Mouse (Mus musculus) gastrocnemius, adult 2 months (tissue): ENCODE measurements around the gene Bcl7b. TPM values are rescaled to one million over a fixed set of nuclear protein-coding genes. Genes with fewer than 3 reads are reported as not detected.

Experiments
- DNase-seq: peaks from one replicate; pipeline ENCODE4 v3.0.0; 2022
- H3K27ac ChIP-seq: fragments of 200-600 bp; 2 replicates; pipeline ENCODE4 v1.8.1; 2022; ENCODE audit warnings: mild to moderate bottlenecking
- H3K4me3 ChIP-seq: fragments of 200-600 bp; 2 replicates; pipeline ENCODE4 v1.8.1; 2022; ENCODE audit warnings: mild to moderate bottlenecking, moderate library complexity
- CTCF ChIP-seq: fragments of 200-600 bp; IDR thresholded peaks from 2 replicates; pipeline ENCODE4 v1.8.1; 2022; ENCODE audit warnings: antibody characterized with exemption, mild to moderate bottlenecking, moderate library complexity
- intact Hi-C: fragments of 180-260 bp; cut with DNase I; formaldehyde crosslinking; loops from one replicate; pipeline ENCODE4 v1.15.1; 2025
- total RNA-seq, 2 experiments: library from RNA; stranded (reverse); gene quantifications; 2 replicates each; pipeline ENCODE4 v1.2.3; 2021

The Bcl7b gene
- total RNA-seq, 2 experiments from 2014 or later: 28.3 to 28.6 TPM

DNA sequence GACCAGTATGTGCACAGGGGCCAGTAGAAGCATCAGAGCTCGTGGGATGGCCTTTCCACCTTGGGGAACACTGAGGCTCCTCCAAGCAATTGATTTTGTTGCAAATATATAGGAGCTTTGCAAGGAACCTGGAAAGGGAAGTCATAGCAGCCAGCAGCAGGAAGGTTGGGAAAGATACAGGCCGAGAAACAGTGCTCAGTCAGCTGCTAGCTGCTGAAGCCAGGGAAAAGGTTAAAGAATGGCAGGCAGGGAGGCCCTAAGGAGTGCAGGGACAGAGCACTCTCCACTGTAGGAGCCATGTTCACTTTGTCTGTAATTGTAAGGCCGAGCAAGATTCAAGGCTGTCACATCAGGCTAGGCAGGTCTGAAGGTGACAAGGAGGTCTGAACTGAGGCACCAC, 10.4 kb downstream of the Bcl7b start:
- Histone ChIP-seq H3K27ac (no peak overlapping the region), H3K4me3 (no peak overlapping the region)
- intact Hi-C loops: no loop called here
- DNase-seq: no peak
- TF ChIP-seq CTCF: no peak

DNA sequence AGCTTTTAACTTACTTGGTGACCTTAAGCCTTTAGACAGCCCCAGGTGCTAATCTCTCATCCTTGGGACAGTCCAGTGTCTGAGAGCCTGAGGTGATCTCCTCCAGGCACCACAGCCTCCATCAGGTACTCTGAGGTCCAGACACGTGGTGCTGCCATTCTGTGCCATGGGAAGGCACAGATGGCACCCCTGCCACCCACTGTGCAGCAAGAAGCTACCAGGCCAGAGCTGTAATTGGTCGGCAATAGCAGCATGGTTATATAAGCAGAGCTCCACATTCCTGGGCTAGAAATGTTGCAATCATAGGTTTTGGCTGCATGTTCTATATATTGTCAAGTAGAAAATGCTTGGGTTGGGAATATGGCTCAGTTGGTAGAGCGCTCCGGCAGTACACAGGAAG, 10.9 kb downstream of the Bcl7b start:
- DNase-seq: no peak
- no peak for TF ChIP-seq CTCF
- Histone ChIP-seq H3K27ac (no peak overlapping the region), H3K4me3 (no peak overlapping the region)
- intact Hi-C loops: no loop called here

DNA sequence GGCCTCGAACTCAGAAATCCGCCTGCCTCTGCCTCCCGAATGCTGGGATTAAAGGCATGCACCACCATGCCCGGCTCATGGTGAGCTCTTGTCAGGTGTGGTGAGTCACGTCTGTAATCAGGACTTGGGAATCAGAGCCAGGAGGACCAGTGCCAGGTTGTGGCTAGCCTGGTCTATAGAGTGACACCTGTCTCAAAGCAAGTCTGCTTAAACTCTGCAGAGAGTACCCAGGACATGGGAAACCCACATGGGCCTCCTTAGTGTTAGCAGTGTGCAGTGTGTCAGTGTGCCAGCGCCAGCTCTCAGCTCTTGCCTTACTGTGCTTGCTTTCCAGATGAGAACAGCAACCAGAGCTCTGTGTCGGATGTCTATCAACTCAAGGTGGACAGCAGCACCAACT, 11.5 kb downstream of the Bcl7b start:
- intact Hi-C loops: no loop called here
- DNase-seq: no peak
- no peak overlapping the region for H3K4me3 ChIP-seq
- no peak for TF ChIP-seq CTCF
- H3K27ac ChIP-seq: no peak overlapping the region

DNA sequence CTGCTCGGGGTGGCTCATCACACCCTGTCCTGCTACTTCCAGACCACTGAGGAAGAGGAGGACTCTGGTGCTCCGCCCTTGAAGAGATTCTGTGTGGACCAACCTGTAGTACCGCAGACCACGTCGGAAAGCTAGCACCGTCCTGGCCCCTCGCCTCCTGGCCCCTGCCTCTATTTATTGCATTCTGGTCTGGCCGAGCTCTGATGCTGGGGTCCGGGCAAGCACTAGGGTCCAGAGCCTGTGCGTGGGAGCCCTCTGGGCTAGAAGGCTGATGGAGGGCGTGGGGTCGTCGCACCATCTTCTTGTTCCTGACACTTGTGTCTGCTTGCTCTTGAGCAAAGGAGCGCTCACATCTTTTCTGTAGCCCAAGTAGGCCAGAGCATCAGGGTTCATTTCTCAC, 12.7 kb downstream of the Bcl7b start:
- TF ChIP-seq CTCF: no peak
- H3K4me3 ChIP-seq: no peak overlapping the region
- DNase-seq: no peak
- intact Hi-C loops: no loop called here
- no peak overlapping the region for H3K27ac ChIP-seq

DNA sequence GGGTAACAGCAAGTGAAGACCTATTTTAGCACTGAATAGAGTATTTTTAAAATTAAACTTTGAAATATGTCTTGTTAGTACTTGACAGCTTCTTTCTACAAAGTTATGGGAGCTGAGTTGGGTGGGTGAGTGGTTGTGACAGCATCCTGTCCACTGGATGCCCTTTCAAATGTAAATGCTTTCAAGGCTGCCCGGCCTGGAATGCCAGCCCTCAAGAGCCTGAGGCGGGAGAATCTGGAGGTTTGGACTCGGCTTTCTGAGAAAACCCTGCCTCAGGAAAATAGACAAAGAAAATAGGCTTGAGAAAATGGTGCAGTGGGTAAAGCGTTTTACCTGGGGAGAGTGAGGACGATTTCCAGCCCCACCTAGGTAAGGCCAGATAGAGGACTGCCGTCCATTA, 13.7 kb downstream of the Bcl7b start:
- Histone ChIP-seq H3K27ac (no peak overlapping the region), H3K4me3 (no peak overlapping the region)
- no peak for DNase-seq
- no peak for TF ChIP-seq CTCF
- intact Hi-C loops: no loop called here

DNA sequence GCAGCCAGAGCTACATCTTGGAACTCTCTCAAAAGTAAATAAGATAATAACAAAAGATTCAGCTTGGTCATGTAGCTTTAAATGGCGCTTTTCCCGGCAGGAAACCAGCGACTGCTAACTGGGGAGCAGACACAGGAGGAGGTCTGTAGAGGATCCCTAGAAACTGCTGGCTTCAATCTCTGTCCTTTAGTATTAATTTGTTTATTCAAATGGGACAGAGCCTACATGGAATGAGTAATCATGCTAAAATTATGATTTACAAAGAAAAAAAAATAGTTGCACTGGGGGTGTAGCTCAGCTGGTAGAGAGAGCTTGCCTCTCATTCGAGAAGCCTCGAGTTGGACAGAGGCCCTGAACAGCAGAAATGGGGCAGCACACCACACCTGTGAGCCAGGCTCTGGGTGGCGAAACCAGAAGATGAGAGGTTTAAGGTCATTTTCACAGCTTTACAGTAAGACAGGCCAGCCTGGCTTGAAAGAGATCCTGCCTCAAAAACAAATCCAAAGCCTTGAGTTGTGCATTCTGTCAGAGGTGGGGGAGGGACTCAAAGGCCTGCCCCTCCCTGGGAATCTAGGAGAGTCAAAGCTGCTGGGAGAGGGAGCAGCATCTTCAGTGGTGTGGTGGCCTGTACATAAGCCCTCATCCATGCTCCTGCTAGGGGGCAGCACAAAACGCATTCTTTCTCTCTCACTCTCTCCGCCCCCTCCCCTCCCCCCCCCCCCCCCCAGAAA, 15.2 kb downstream of the Bcl7b start:
- no peak overlapping the region for H3K4me3 ChIP-seq
- intact Hi-C loops: no loop called here
- DNase-seq: no peak
- TF ChIP-seq CTCF: no peak; the same call in 1 of the 2 replicates
- peak overlapping the region; percentile 17; the same call in 1 of the 2 replicates for H3K27ac ChIP-seq

DNA sequence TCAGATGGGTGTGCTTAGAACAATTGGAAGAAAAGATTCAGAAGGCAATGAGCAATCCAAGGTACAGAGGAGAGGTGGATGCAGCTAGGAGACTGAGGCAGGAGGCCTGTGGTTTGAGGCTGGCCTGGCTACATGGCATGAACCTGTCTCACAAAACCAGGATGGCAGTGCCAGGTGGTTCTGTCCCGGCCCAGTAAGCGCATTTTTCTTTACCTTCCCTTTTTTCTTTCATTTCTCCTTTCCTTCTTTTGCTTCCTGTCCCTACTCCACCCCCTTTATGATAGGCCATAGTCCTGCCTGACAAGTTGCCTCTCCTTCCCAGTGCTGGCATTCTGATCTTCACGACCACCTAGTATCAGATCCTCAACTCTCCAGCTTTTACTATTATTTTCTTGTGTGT, 16.9 kb downstream of the Bcl7b start:
- intact Hi-C loops: no loop called here
- DNase-seq: no peak
- no peak overlapping the region for H3K27ac ChIP-seq
- no peak overlapping the region for H3K4me3 ChIP-seq
- TF ChIP-seq CTCF: no peak

DNA sequence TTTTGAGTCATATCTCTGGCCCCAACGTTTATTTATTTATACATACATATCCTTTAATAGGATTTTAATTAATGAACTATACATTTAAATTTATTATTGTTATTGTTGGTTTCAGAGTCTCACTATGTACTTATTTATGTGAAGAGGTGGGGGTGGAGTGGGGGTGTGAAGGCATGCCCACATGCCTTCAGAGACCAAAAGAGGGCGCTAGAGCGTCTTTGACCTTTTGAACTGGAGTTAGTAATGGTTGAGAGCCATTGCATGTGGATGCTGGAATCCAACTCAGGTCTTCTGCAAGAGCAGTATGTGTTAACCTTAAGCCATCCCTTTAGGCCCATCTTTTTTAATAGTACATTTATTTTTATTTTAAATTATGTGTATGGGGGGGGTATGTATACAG, 17.5 kb downstream of the Bcl7b start:
- Histone ChIP-seq H3K4me3 (no peak overlapping the region), H3K27ac (peak overlapping the region; percentile 98)
- intact Hi-C loops: no loop called here
- TF ChIP-seq CTCF: peak; percentile 49
- no peak for DNase-seq

DNA sequence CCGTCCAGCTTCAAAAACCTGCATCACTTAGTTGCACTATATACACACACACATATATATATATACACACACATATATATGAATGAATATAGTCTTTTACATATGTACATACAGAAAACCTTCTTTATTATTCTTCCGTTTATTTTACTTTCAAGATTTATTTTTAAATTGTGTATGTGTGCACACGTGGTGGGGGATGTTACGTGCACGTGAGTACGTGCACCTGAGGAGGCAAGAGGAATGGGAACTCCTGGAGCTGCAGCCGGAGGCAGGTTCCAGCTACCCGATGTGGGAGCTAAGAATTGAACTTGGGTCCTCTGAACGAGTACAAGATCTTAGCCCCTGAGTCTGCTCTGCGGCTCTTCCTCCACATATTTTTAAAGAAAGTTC, 18.1 kb downstream of the Bcl7b start:
- intact Hi-C loops: loop anchor here (1.0 kb wide), 1 partner anchor 18 kb away; the partner anchor contains the start of gene Bcl7b
- peak overlapping the region; percentile 98 for H3K4me3 ChIP-seq

DNA sequence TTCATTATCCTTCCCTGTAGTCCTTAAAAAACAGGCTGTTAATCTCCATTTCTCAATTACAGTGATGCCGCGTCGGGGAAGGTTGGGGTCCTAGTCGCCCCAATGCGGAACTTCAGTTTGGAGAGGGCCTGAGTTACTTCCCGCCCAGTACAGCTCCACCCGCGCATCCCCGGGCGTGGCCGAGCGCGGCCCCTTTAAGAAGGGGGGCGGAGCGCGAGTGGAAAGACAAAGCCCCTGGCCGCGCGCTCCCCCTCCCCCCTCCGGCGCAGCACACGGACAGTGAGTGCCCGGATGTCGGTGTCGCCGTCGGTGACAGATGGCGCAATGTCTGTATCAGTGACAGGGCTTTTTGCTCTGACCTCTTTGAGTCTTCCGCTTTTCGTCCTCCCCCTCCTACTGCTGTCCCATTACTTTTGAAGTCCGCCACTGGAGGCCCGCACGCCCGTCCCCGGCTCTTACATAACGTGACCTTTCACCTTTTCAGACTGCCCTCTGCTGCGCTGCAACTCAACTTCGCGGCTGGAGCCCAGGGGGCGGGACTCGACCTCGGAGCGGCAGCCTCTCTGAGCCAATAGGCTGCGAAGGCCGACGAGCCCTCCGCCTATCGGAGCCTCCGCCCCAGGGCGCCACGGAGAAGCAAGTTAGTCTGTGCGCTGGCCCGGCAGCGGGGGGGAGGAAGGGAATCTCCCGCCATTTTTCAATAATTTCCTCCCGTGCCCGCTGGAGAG, 18.7 kb downstream of the Bcl7b start, which contains the start of gene Baz1b:
Gene Baz1b, plus strand, starts transcription at position 644 of the 728 bp plus-strand sequence.
- TF ChIP-seq CTCF: no peak
- Histone ChIP-seq H3K4me3 (peak within 1 kb of the TSS; percentile 98), H3K27ac (peak within 1 kb of the TSS; percentile 98)
- DNase-seq: peak; percentile 100
- intact Hi-C loops: loop anchor here (1.0 kb wide), 3 partner anchors 18 to 78 kb away; partner anchors contain the start of genes Bcl7b and Tbl2

More for the DNA sequence above, 18.1 kb downstream of the Bcl7b start:
- H3K27ac ChIP-seq: peak overlapping the region; percentile 98
- no peak for TF ChIP-seq CTCF
- DNase-seq: no peak

DNA sequence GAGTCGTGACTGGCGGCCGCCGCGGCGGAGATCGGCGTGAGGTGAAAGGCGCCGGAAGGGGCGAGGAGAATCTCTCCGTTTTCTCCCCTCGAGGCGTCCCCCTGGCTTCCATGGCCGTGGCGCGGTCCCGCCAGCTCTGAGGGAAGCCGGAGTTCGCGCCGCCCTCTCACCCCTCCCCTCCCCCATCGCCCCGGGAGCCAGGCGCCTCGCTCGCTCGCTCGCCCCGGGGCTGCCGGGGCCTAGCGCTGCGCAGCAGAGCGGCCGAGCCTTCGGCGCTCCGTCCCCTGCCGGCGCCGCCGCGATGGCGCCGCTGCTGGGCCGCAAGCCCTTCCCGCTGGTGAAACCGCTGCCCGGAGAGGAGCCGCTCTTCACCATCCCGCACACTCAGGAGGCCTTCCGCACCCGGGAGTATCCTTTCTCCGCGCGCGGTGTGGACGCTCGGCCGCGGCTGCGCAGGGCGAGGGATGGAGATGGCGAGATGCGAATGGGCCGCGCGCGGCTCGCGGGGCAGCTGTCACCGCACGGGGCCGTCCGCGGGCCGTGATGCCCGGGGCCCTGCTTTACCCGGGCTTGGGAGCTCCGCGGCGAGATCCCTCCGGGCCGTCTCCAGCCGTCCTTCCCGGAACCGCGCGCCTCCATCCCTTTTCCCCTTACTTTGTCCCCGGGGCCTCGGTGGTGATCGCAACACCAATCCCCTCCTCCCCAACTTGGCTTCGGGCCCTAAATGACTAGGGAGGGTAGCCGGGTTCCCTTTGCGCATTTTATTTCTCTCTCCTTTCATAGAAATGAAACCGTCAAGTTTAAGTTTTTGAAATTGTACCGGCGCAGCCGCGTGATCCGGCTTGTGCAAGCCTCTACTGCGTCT, 19.5 kb downstream of the Bcl7b start:
- peak; percentile 87 for DNase-seq
- peak; percentile 13; the same call in 1 of the 2 replicates for TF ChIP-seq CTCF
- Histone ChIP-seq H3K27ac (peak overlapping the region; percentile 98), H3K4me3 (peak overlapping the region; percentile 98)
- intact Hi-C loops: loop anchor here (1.0 kb wide), 2 partner anchors 38 to 79 kb away; partner anchors contain the start of gene Tbl2

DNA sequence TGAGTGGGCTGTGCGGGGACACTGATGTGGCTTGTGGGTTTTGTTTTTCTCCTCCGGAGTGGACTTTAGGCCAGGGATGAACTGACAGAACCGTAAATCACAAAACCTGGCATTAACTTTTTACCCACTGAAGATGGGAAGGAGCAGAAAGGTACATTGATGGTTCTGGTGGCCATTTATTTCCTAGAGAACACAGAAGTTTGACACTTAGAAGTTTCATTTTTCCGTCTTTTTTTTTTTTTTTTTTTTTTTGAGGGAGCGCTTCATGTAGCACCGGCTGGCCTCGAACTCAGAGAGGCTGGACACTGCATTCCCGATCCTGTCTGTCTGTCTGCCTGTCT, 20.1 kb downstream of the Bcl7b start:
- intact Hi-C loops: no loop called here
- H3K4me3 ChIP-seq: peak overlapping the region; percentile 98
- DNase-seq: no peak
- H3K27ac ChIP-seq: peak overlapping the region; percentile 98
- TF ChIP-seq CTCF: no peak
